Mouse (Mus musculus) right cerebral cortex, adult 2 months (tissue): Measurements from ENCODE around the gene Diras1.
"Not testable (repeated sequence)": the region's sequence is repeated elsewhere in the genome, so short reads cannot be mapped to it uniquely, and the experiment has no call there.

ENCODE experiments used
- DNase-seq, 2 experiments: peaks; one replicate each; pipeline ENCODE4 v3.0.0; 2021 to 2022; ENCODE audit warnings: low spot score in 2 of 2

Gene Diras1

DNA sequence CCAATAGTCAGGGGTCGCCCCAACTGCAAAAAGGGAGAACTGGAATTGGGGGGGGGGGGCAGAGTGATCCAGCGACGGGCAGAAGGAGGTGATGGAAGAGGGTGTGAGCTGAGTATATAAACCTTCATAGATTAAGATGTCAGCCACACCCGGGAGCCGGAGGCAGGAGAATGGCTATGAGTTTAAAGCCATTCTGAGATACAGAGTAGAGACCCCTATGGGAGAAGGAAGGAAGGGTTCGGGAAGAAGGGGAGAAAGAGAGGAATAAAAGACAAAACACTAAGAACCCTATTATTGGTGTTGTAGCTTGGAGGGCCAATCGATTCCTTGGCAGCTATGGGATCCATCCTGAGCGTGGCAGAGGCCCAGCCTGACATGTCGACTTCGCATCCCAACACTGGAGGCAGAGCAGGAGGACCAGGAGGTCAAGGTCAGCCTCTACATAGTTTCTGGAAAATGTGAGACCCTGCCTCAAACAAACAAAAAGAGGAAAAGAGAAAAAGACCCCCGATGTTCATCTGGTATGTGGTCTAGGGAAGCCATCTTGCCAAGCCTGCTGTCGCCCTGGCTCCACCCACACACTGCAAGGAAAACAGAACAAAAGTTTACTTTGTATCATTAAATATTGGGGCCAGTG, at the start of gene Diras1:
Diras1 (minus strand) TSS at position 24 of the 637 bp plus-strand sequence.
- no peak for DNase-seq

DNA sequence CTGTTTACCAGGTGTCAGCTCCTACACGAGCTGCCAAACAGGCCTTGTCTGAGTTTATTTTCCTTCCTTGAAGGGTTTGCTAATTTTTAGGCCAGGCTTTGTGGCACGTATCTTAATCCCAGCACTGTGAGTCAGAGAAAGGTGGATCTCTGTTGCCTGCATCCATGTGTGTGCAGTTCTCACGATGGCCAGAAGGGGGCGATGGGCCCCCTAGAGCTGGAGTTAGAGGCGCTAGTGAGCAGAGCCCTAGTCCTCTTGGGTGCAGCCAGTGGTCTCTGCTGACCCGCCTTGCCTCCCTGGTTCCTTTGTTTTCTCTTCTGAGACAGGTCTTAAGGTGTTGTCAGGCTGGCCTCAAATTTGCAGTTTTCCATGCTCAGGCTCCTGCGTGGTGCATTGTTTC, 48.0 kb upstream of the Diras1 start:
- DNase-seq = no peak

DNA sequence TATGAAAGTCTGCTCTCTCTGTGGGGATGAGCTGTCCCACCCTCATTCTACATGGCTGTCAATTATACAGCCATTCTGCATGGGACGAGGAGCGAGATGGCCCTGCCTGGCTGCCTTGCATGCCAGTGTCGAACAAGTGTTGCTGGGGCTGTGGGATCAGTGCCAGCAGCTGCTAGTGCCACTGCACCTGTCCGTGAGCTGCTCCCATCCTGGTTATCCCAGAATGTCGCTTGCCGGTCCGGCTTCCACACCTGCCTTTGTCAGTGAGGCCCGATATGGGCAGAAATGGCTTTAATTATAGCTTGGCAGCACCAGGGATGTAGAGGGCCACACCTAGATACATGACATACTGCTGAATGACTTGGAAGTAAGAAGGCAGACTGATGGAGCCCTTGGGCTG, 46.8 kb upstream of the Diras1 start:
- no peak for DNase-seq

- DNase-seq = peak; percentile 98
These were observed 44.4 kb upstream of the Diras1 start, which contains the start of gene Thop1 for GRCm38 (mm10) chr10:81069836-81070235. Gene Thop1 (plus strand): TSS chr10:81070035.

DNA sequence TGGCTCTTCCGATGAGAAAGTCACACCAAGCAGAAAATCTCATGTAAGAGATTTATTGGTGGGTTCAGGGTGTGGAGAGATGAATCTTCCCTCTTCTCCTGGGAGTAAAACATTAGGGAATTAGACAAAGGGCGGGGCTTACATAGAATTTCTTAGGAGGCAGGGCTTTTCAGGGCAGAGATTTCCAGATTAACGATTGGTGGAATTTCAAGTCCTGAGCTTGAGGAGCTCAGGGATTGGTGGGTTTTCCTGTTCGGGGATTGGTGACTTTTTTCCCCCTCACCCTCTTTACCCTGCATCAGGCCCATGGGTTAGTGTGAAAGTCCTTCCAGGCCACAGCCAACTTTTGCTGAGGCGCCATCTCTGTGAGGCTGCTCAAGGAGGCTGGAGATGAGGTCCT, 43.2 kb upstream of the Diras1 start:
- DNase-seq = no peak

DNA sequence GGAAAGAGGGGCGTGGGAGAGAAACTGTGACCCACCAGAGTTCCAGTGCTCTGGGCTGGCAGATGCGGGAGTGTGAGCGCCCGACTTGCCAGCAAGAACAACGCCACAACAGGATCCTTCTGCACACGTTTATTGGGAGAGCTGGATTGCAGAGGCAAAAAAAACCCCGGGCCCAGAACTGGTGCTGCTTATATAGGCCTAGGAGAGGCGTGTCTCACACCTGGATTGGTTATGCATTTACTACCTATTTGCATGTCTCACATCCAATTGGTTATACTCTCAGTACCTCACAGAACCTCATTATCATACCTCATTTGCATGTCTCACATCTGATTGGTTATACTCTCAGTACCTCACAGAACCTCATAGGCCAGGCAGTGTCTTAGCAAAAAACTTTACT, 39.1 kb upstream of the Diras1 start:
- not testable (repeated sequence) for DNase-seq

DNA sequence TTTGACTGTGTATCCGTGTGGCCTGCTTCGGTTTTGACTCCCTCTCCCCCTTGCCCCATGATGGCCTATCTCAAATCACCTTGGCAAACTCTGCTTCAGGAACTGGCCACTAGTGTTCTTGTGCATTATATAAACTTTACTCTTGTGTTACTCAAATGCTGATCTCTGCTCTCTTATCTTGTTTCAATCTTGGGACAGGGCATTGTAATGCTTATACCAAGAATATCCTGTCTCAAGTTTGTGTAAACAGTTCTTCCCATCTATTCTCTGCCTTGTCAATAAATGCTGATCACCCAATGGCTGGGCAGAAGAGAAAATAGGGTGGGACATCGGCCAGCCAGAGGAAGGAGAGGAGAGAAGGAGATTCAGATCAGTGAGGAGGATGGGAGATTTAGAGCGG, 37.2 kb upstream of the Diras1 start:
- no peak for DNase-seq

DNA sequence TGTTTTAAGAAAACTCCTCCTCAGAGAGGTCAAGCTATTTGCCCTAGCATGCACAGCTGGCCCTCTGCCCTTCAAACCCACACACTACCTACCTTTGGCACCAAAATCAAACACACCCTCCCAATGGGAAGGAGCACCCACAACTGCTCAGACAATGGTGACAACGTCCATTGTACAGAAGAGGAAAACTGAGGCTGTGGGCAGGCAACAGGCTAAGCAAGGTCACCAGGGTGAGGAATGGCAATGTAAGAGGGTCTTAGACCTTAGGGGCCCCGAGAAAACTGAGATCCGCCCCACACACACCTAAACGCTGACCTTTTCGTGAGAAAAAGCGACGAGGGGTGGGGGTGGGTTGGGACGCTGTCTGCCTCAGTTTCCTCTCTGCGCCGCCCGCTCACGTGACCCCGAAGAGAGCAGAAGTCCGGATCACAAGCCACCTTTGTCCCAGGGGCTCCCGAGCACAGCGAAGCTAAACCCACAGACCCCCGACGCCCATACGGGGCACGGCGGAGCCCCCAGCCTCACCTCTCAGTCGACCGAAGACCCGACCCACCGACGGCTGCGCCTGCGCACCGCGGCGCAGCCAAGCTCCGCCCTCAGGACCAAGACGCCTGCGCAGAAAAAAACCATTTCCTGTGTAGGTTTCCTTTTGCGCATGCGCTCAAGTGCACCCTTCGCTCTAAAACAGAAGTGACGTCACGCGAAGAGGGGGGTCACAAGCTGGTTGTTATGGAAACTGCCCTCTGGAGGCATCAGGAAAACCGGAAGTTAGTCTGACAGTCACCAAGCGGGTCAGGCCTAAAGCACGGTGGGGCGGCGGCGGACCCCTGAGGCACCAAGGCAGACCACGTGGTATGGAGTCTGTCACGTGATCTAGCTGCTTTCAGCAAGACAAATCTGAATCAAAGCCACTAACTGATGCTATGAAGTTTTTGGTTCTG, 34.4 kb upstream of the Diras1 start, which contains the start of gene Sgta:
Sgta (minus strand) TSS at position 579 of the 941 bp plus-strand sequence.
- DNase-seq = peak; percentile 100

DNA sequence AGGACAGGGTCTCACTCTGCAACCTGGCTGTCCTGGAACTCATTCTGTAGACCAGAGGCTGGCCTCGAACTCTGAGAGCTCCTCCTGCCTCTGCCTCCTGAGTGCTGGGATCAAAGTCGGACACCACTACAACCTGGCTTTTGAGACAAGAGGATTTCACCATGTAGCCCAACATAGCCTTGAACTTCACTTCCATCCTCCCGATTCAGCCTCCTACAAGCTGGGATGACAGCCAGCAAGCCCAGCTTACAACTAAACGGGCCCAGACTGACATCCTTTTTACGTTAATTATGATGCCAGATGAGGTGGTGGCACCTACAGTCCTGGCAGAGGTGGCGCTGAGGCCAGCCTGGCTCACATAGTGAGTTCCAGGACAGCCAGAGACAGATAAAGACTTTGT, 33.4 kb upstream of the Diras1 start:
- DNase-seq = no peak

GRCm38 (mm10) chr10:81057406-81058130, 32.1 kb upstream of the Diras1 start:
- no peak for DNase-seq

DNA sequence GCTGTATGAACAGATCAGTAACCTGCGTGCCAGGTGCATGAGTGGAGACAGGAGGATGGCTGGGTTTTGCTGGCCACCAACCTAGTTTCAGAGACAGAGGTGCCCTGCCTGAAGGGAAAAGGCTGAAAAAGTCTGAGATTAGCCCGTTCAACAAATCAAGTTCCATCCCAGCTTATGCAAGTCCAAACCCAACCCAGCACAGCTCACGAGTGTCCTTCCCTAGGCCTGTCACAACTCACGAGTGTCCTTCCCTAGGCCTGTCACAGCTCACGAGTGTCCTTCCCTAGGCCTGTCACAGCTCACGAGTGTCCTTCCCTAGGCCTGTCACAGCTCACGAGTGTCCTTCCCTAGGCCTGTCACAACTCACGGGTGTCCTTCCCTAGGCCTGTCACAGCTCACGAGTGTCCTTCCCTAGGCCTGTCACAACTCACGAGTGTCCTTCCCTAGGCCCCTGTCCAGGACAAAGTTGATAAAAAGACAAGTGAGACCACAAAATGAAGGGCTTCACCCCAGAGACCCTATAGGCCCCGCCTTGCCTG, 30.4 kb upstream of the Diras1 start:
- not testable (repeated sequence) for DNase-seq

- no peak for DNase-seq
These were observed 29.7 kb upstream of the Diras1 start for GRCm38 (mm10) chr10:81055169-81055568.

- no peak for DNase-seq
These were observed 27.1 kb upstream of the Diras1 start for GRCm38 (mm10) chr10:81052577-81052976.

DNA sequence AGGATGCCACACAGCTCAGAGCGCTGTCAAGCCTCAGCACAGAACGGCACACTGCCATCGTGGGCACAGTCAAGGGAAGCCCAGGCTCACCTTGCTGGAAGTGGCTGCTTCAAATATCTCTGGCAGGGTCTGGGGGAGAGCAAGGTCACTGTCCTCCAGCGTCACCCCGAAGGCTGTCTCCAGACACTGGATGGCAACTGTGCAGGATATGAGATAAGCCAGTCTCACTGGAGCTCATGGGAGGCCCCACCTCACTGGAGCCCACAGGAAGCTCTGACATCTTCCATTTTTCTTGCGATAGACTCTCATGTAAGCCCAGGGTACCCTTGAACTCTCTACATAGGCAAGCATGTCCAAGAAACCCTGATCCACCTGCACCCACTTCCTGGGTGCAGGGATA, 25.7 kb upstream of the Diras1 start:
- no peak for DNase-seq

DNA sequence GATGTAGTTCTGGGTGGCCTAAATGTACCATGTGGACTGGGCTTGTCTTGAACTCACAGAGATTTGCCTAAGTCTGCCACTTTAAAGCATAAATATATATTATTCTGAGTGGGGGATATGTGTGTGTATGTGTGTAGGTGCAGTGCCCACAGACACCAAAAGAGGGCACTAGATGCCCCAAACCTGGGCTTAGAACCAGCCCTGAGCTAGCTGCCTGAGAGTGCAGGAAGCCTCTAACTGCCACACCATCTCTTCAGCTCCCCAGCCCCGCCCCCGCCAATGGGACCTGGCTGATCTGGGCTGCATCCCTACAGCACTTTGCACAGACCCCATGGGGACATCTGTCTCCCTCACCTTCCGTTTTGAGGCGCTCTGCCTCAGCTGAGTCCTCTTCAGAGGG, 25.2 kb upstream of the Diras1 start:
- DNase-seq = no peak

DNA sequence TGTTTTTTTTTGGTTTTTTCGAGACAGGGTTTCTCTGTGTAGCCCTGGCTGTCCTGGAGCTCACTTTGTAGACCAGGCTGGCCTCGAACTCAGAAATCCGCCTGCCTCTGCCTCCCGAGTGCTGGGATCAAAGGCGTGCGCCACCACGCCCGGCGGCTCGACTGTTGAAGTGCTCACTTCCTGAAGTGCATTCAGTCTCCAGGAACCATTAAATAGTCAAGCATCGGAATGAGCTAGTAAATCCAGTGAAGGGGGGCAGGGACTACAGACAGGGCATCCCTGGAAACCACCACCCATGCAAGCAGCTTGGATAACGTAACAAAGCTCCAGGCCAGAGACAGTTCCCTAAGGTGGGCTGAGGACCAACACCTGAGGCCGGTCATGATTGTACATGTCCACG, 19.8 kb upstream of the Diras1 start:
- not testable (repeated sequence) for DNase-seq

DNA sequence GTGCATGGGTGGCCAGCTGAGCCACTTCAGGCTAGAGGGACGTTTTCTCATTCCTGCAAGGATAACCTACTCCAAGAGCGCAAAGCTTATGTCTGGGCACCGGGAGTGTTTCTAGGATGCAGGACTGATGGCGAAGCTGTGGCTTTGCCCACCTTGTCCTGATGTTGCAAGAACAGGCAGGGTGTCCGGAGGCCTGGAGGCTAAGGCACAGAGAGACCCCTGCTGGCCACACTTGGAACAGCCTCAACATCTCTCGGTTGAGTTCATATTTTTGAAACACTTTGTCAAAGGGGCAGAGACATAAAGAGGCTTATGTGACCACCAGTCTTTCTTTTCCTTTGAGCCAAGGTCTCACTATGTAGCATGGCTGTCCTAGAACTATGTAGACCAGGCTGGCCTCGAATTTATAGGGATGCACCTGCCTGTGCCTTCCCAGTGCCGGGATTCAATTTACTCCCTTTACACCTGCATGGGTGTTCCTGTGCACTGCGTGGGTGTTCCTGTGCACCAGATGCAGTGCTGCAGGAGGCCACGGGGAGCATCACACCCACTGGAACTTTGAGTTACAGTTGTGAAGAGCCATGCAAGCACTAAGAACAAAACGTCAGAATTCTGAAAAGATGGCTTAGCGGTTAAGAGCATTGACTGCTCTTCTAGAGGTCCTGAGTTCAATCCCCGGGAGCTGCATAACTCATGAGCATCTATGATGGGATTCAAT, 16.2 kb upstream of the Diras1 start:
- peak; percentile 81 to 82 for DNase-seq

DNA sequence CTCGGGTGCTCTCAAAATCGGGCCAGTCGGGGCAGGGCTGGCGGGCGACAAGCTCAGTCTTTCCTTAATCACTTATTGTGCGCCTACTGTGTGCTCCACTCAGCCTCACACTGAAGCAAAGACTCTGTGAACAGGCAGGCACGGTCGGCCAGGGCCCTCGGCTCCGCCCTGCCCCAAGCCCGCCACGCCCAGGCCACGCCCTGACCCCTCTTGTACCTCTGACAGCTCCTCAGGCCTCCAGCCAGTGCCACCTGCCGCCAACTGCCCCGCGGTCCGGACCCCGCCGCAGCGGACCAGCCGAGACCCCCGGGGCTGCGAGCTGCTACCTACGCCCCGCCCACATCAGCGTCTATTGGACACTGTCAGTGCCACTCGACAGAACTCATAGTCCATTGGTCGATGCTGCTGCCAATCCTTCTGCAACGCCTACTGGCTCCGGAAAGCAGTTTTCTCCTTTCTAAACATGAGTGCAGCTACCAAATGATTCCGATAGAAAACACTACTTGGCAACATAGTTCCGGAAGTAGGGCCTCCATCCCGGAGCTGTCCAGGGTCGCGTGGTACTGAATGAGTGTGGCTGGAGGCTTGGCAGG, 11.6 kb upstream of the Diras1 start, which contains the start of gene Slc39a3:
Slc39a3 (minus strand) TSS at position 439 of the 593 bp plus-strand sequence.
- DNase-seq = peak; percentile 100

DNA sequence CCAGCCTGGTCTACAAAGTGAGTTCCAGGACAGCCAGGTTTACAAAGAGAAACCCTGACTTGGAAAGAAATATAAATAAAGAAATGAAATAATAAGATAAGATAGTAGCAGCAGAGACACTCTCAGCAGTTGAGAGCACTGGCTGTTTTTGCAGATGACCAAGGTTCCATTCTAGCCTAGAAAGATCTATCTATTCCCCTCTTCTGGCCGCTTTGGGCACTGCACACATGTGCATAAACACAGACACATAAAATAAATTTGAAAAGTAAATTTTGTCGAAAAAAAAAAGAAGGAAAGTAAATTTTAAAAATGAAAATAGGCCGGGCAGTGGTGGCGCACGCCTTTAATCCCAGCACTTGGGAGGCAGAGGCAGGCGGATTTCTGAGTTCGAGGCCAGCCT, 10.8 kb upstream of the Diras1 start:
- DNase-seq = no peak

- DNase-seq = no peak
These were observed 8.1 kb upstream of the Diras1 start for GRCm38 (mm10) chr10:81033586-81033985.

DNA sequence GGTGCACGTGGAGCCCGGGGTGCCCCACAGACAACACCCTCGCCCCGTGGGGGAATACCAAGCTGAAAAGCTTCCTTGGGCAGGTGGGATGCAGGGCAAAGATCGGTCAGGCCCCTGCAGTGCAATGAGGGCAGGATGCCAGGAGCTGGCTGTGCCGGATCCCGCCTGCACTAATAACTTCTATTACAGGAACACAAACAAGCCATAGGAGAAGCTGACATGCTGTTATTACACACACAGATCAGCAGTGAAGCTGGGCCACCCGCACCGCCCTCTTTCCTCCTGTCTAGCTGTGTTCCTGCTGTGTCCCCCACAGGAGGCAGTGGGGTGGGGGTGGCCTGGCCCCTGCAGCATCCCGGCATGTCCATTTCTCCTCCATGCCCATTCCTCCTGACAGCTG, 3.6 kb upstream of the Diras1 start:
- no peak for DNase-seq
